Mouse (Mus musculus) splenic B cell, adult 2 months (primary cell): ENCODE data around the gene Ranbp10.
"Not testable (repeated sequence)": the region's sequence is repeated elsewhere in the genome, so short reads cannot be mapped to it uniquely, and the experiment has no call there.

Experiments
- DNase-seq: peaks from one replicate; pipeline ENCODE4 v3.0.0-alpha.2; 2011; ENCODE audit warnings: low read depth, low spot score
- H3K27me3 ChIP-seq: 2 replicates; pipeline ENCODE4 v1.6.1; 2012; ENCODE audit warnings: mild to moderate bottlenecking, low read length, moderate library complexity, mixed read lengths; ENCODE audit not compliant: control insufficient read depth, poor library complexity, insufficient read depth, severe bottlenecking
- H3K36me3 ChIP-seq: 2 replicates; pipeline ENCODE4 v1.6.1; 2012; ENCODE audit warnings: mild to moderate bottlenecking, low read length, moderate library complexity, mixed read lengths; ENCODE audit not compliant: control insufficient read depth, poor library complexity, insufficient read depth, severe bottlenecking

Gene Ranbp10

GRCm38 (mm10) chr8:105852146-105852729, 25.1 kb upstream of the Ranbp10 start:
- Histone ChIP-seq H3K27me3 (no peaks in the 10 kb centered on the region), H3K36me3 (0 out of 2 replicates have a peak, but pooled peaks cover 2% of the 10 kb centered on the region)
- DNase-seq: no peak

GRCm38 (mm10) chr8:105851651-105852143, 24.5 kb upstream of the Ranbp10 start:
- 0 out of 2 replicates have a peak, but pooled peaks cover 2% of the 10 kb centered on the region for H3K36me3 ChIP-seq
- DNase-seq: peak; percentile 90

GRCm38 (mm10) chr8:105850611-105851010, 23.5 kb upstream of the Ranbp10 start:
- H3K36me3 ChIP-seq: peaks cover 5% of the 10 kb centered on the region; the same call in 1 of the 2 replicates
- no peak for DNase-seq
- no peaks in the 10 kb centered on the region for H3K27me3 ChIP-seq

More at GRCm38 (mm10) chr8:105851651-105852143, 24.5 kb upstream of the Ranbp10 start:
- no peaks in the 10 kb centered on the region for H3K27me3 ChIP-seq

DNA sequence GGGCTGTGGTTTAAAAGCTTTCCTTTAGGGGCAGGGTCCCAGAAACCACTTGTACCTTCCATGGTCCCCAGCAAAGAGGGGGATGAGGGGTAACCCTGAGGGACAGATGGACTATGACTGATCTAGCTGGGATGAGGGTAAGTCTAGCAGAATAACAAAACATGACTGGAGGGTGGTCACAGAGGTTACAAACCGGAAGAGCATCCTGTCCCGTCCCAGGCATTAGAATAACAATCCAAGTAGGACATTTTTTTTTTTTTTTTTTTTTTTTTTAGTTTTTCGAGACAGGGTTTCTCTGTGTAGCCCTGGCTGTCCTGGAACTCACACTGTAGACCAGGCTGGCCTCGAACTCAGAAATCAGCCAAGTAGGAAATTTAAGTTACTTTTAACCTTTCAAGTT, 22.9 kb upstream of the Ranbp10 start:
- DNase-seq: no peak
- peaks cover 5% of the 10 kb centered on the region; the same call in 1 of the 2 replicates for H3K36me3 ChIP-seq

GRCm38 (mm10) chr8:105846678-105847077, 19.5 kb upstream of the Ranbp10 start:
- Histone ChIP-seq H3K27me3 (no peaks in the 10 kb centered on the region), H3K36me3 (peaks cover 8% of the 10 kb centered on the region; the same call in 1 of the 2 replicates)
- no peak for DNase-seq

More for the DNA sequence above, 22.9 kb upstream of the Ranbp10 start:
- no peaks in the 10 kb centered on the region for H3K27me3 ChIP-seq

DNA sequence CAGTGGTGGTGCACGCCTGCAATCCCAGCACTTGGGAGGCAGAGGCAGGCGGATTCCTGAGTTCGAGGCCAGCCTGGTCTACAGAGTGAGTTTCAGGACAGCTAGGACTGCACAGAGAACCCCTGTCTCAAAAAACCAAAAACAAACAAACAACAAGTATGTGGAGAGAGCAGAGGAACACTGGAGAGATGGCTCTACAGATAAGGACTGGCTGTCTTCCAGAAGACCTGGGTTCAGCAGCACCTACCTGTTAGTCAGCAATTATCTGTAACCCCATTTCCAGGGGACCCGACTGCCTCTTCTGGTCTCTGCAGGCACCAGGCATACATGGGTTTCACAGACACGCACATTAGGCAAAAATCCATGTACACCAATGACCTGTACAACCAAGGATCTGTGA, 12.1 kb upstream of the Ranbp10 start:
- Histone ChIP-seq H3K36me3 (no peaks in the 10 kb centered on the region; the same call in 1 of the 2 replicates), H3K27me3 (no peaks in the 10 kb centered on the region)
- no peak for DNase-seq

GRCm38 (mm10) chr8:105836991-105837390, 9.8 kb upstream of the Ranbp10 start:
- Histone ChIP-seq H3K27me3 (no peaks in the 10 kb centered on the region), H3K36me3 (no peaks in the 10 kb centered on the region)
- peak; percentile 75 for DNase-seq

DNA sequence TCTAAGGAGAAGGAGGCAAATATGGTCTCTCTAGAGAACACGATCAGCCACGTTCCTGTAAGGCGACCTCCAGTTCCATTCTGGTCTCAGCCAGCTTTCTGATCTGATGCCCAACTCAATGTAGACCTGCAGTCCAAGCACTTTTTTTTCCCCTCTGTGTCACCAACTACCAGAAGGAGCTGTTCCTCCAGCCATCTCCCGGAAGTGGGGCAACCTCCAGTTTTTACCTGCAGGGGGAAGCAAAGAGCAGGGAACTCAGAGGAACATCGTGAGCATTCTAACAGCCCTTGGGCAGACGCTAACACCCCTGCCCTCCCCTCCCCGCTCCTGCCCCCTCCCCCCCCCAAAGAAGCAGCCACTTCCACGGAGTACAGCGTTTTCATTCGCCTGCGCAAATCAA, 8.2 kb upstream of the Ranbp10 start:
- H3K27me3 ChIP-seq: no peaks in the 10 kb centered on the region
- H3K36me3 ChIP-seq: no peaks in the 10 kb centered on the region
- peak; percentile 90 for DNase-seq

DNA sequence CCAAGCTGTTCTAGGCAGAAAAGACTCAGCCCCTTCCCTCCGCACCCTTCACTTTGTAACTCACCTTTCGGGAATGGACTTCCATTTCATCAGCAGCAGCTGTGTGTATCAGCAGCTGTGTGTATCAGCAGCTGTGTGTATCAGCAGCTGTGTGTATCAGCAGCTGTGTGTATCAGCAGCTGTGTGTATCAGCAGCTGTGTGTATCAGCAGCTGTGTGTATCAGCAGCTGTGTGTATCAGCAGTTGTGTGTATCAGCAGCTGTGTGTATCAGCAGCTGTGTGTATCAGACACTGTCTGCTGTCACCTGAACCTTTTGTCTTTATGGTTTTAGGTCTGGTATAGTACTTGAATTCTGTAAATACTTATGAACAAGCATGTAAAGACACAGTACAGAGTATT, 6.6 kb upstream of the Ranbp10 start:
- H3K36me3 ChIP-seq, H3K27me3 ChIP-seq, DNase-seq: not testable (repeated sequence)

- Histone ChIP-seq H3K36me3 (peaks cover 3% of the 10 kb centered on the region; the same call in 1 of the 2 replicates), H3K27me3 (no peaks in the 10 kb centered on the region)
- DNase-seq: no peak
These were observed 771 bp downstream of the Ranbp10 start for GRCm38 (mm10) chr8:105826379-105826778.

DNA sequence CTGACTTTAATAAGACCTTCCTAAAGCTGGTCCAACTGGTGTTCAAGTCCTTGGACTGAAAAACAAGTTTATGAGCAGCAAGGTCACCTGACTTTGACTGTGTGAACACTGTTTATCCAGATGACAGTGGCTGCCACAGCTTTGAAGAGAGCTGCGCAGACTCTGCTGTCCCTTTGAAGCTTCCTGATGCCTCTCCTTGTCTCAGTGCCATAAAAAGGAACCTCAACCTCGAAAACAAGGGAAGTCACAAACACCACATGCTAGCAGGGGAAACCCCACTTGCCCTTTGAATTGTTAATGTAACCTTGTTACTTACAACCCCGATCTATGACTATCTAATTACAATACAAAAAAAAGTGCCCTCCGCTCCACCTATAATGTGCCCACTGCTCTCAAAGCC, 1.6 kb downstream of the Ranbp10 start:
- H3K36me3 ChIP-seq: peaks cover 3% of the 10 kb centered on the region; the same call in 1 of the 2 replicates
- no peak for DNase-seq
- no peaks in the 10 kb centered on the region for H3K27me3 ChIP-seq

GRCm38 (mm10) chr8:105820925-105821324, 6.2 kb downstream of the Ranbp10 start:
- Histone ChIP-seq H3K36me3 (peaks cover 3% of the 10 kb centered on the region; the same call in 1 of the 2 replicates), H3K27me3 (no peaks in the 10 kb centered on the region)
- DNase-seq: no peak

- Histone ChIP-seq H3K27me3 (no peaks in the 10 kb centered on the region), H3K36me3 (0 out of 2 replicates have a peak, but pooled peaks cover 2% of the 10 kb centered on the region)
- DNase-seq: no peak
These were observed 7.5 kb downstream of the Ranbp10 start for GRCm38 (mm10) chr8:105819659-105820058.

DNA sequence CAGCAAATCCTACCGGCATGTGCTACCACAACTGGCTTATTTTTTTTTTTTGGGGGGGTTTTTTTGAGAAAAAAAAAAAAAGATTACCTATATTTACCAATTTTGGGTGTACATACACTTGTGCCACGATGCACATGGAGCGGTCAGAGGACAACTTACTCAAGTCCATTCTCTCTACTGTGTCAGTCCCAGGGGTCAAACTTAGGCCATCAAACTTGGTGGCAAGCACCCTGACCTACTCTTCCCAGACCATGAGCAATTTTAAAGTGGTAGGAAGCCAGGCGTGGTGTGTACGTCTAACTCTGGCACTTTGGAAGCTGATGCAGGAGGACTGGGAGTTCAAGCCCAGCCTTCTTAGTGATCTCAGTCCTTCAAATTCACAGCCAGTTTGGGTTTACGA, 13.9 kb downstream of the Ranbp10 start:
- no peak for DNase-seq
- peaks cover 2% of the 10 kb centered on the region; the same call in 1 of the 2 replicates for H3K36me3 ChIP-seq

DNA sequence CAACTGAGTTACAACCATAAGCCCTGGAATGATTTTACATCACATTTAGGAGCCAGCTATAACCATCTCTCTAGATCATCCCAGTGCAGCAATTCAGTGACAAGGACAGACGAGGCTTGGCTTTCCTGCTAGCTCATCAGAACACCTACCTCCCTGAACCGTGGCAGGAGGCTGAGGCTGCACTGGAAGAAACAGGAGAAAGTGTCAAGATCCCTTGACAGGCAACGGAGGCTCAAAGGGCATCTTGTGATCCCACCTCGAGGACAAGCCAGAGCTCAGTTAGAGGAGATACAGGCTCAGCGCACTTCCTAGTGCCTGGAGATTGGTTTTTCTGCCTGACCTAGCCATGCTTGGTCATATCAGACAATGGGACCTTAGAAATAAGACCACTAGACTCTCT, 14.6 kb downstream of the Ranbp10 start:
- H3K27me3 ChIP-seq: no peaks in the 10 kb centered on the region
- H3K36me3 ChIP-seq: peaks cover 2% of the 10 kb centered on the region; the same call in 1 of the 2 replicates
- DNase-seq: no peak

More for the DNA sequence above, 13.9 kb downstream of the Ranbp10 start:
- H3K27me3 ChIP-seq: no peaks in the 10 kb centered on the region
